Mouse (Mus musculus) spleen, postnatal 4 days (tissue): ENCODE measurements around the gene Abhd17b.
"Not testable (repeated sequence)": the region's sequence is repeated elsewhere in the genome, so short reads cannot be mapped to it uniquely, and the experiment has no call there.

Experiments used
- DNase-seq, 2 experiments: peaks; one replicate each; pipeline ENCODE4 v3.0.0; 2022; ENCODE audit warnings: low spot score in 2 of 2

Abhd17b gene

GRCm38 (mm10) chr19:21653172-21653981 lies at the start of gene Abhd17b:
TSS of gene Abhd17b (plus strand) at chr19:21653185.
- DNase-seq = peak; percentile 28 to 77

GRCm38 (mm10) chr19:21603836-21604235 lies 49.1 kb upstream of the Abhd17b start:
- DNase-seq = no peak

- no peak for DNase-seq
Measured at GRCm38 (mm10) chr19:21605294-21605693, 47.7 kb upstream of the Abhd17b start.

- no peak for DNase-seq
Measured at GRCm38 (mm10) chr19:21610240-21610639, 42.7 kb upstream of the Abhd17b start.

DNA sequence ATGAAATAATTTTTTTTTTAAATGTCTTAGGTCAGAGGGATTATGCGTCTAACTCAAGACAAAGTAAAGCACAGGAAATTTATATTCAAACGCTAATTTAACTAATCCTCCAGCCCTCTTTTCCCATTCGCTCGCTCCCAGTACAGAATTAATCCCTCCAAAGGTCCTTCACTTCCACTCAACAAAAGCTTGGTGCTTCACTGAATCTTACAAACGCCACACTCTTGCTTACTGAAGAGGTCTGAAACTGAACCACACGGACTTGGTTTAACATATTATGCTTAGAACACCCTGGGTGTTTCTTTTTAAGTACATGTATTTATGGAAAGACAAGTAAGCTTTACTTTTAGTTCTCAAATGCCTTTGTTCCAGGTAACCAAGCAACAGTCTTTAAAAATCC lies 41.7 kb upstream of the Abhd17b start:
- DNase-seq = no peak

GRCm38 (mm10) chr19:21611725-21612575 lies 41.0 kb upstream of the Abhd17b start:
- no peak for DNase-seq

- DNase-seq = no peak
Measured at GRCm38 (mm10) chr19:21615801-21616200, 37.2 kb upstream of the Abhd17b start.

DNA sequence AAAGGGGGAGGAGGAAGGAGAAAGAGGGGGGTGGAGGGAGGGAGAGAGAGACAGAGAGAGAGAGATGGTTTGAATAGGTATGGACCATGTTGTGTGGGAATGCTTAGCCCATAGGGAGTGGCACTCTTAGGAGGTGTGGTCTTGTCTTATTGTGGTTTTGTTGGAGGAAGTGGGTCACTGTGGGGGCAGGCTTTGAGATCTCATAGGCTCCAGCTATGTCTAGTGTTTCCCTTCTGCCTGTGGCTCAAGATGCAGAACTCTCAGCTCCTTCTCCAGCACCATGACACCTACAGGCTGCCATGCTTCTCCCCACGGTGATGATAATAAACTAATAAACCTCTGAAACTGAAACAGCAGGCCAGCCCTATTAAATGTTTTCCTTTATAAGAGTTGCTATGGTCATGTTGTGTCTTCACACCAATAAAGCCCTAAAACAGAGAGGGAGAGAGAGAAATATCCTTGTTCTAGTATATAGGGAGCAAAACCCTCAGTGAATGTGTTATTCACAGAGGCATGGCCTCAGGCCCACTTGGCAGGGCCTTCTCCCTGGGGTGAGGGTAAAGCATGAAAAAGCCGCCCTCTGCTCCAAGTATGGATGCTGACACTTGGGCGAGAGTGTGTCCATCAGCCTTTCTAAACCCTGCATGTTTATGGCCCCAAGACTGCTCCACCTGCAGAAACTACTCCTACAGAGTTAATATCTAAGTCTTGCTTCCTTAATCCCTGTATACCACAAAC lies 29.4 kb upstream of the Abhd17b start:
- no peak for DNase-seq

- DNase-seq = no peak
Measured at GRCm38 (mm10) chr19:21624148-21624535, 28.8 kb upstream of the Abhd17b start.

DNA sequence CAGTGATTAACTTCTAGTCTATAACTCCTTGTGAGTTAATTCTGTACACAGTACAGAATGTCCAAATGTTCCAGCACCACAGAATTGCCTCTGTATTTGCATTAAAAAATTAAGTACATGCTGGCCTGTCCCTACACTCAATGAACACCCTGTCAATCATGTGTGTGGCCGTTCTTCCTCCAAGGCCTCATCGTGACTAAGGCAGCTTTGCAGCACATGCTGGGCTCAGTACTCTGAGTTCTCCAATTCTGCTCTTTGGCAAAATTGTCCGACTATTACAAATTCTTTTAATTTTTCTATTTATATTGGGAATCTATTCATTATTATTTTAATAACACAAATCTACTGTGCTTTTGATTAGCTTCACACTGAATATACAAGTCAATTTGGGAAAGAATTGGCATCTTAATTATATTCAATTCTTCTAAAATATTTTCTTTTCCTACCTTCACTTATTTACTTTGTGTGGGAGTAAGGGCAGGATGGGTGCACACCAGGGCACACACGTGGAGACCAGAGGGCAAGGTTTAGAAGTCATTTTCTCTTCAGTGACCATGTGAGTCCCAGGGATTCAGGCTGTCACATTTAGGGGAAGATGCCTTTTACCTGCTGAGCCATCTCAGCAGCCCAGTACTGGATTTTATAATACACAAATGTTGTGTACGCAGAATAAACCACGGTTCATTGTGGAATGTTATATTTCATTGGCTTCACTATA lies 26.6 kb upstream of the Abhd17b start:
- no peak for DNase-seq

GRCm38 (mm10) chr19:21628440-21628839 lies 24.5 kb upstream of the Abhd17b start:
- not testable (repeated sequence) for DNase-seq

- no peak for DNase-seq
Measured at GRCm38 (mm10) chr19:21629030-21629429, 24.0 kb upstream of the Abhd17b start.

DNA sequence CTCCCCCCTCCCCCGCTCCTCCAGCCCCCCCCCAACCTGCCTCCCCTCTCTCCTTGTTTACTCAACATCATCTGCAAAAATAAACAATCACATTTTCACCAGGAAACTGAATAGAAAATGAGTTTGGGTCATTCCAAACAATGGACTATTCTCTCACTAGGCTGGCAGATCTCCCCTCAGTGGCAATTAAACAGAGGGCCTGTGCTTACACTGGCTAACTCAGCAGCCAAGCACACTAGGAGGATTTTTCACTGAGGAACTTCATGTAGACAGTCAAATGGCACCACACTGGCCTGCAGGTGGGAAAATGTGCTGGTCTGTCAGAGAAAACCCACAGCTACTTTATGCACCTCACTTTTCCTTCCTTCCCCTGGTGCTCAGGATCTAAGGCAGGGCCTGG lies 23.5 kb upstream of the Abhd17b start:
- no peak for DNase-seq

DNA sequence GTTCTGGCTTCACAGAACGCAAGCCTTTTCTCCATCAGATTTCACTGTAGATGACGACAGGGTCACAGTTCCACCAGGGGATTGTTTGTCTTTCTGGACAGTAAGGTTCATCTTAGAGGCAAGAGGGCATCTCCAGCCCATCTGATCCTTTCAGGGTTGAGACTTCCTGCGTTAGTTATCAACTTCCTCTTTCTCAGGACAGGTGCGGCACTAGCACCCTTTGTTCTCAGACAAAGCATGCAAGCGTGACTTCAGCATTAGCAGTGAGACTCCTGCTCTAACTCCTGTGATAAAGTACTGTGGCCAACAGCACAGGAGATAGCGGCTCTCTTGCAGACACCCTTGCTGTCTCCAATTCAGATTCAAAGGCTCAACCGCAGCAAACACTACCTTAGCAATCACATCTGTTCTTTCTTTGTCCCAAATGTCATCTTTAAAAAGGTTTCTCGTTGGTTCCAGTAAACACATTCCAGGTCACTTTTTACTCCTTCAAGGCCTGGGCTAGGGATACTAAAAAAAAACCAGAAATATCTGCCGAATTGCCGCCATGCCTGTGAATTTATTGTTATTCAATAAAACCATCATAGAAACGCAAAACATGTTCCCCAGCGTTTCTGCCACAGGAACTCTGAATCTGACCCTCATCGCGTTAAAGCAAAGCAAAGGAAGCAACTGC lies 22.2 kb upstream of the Abhd17b start:
- peak in 1 of 2 experiments; percentile 26 for DNase-seq

DNA sequence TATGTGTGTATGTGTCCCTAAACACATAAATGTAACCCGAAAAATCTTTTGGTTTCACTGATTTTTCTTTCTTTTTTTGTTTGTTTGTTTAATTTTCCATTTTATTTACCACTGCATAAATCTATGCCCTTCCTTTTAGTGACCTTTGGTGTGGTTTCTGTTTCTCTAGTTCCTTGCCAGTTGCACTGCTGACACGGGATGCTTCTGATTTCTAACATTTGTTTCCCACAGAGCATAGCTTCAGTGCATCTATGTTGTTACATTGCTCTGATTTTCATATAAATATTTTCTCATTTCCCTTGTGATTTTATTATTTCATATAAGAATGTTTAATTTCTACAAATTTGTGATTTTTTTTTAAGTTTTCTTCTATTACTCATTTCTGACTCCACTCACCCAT lies 17.6 kb upstream of the Abhd17b start:
- DNase-seq = no peak

- no peak for DNase-seq
Measured at GRCm38 (mm10) chr19:21636907-21637306, 16.1 kb upstream of the Abhd17b start.

DNA sequence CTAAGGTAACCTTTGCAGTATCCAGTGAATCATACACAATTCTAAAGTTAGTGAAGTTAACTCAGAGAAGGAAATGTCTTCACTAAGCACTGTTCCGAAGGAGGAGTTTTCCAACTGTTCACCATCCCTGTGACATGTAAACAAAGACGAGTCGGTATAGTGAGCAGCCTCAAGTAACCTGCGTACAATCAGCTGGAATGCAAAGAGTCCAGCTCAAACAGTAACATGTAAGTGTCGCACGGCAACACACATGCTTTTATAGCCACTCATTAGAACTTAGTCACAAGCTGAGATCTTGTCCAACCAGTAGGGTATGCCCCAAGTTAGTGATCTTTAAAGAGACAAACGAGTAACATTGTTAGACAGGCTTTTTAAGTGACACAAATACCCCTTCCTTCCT lies 15.3 kb upstream of the Abhd17b start:
- DNase-seq = no peak

DNA sequence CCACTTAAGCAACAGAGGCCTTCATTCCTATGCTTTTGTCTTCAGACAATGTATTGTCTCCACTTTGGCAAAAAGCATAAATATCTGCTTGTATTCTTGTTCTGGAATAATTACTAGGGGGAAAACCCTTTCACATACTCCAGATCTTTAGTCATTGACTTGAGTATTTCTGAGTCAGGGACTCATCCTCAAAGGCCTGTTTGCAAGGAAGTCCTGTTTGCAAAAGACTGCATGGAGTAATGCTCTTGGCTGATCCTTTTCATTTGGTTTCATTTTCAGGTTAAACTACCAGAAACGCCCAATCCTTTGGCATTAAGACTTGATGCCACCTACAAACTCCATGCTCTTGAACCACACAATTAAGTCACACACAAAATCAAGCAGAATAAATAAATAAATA lies 9.1 kb upstream of the Abhd17b start:
- no peak for DNase-seq

- DNase-seq = no peak
Measured at GRCm38 (mm10) chr19:21645301-21645700, 7.7 kb upstream of the Abhd17b start.

GRCm38 (mm10) chr19:21646142-21646541 lies 6.8 kb upstream of the Abhd17b start:
- no peak for DNase-seq

DNA sequence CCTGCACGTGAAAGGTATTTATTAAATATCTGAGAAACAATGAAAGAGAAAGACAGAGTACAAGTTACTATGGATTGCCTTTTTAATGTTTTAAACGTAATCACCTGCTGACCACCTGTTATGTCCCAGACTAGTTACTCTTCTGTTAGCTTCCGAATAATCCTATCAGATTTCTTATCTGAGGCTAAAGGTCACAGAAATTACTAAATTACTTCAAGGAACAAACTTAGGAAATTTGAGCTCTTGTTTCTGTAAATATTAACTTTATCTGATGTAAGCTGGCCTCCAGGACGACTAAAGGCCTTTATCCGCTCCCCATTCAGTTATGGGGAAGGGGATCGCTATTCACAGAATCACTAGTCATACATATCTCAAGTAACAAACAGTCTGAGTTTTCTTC lies 1.3 kb upstream of the Abhd17b start:
- DNase-seq = no peak
